Mouse (Mus musculus) right cerebral cortex, postnatal 4 days (tissue): Measurements from ENCODE around the gene Xrcc1.
"Not testable (repeated sequence)": the region's sequence is repeated elsewhere in the genome, so short reads cannot be mapped to it uniquely, and the experiment has no call there.

Source experiments
- DNase-seq: peaks from one replicate; pipeline ENCODE4 v3.0.0-alpha.2; 2022

The Xrcc1 gene

GRCm38 (mm10) chr7:24608017-24608416 lies 61.9 kb downstream of the Xrcc1 start:
- DNase-seq, result no peak

- no peak for DNase-seq
Measured at GRCm38 (mm10) chr7:24608561-24608960, 62.5 kb downstream of the Xrcc1 start.

- DNase-seq, result no peak
Measured at GRCm38 (mm10) chr7:24610144-24610878, 64.2 kb downstream of the Xrcc1 start, which contains the start of gene Phldb3. Gene Phldb3, plus strand, starts transcription at chr7:24610763.

GRCm38 (mm10) chr7:24610879-24611494 lies 64.9 kb downstream of the Xrcc1 start:
- peak; percentile 49 for DNase-seq

GRCm38 (mm10) chr7:24611709-24612108 lies 65.6 kb downstream of the Xrcc1 start:
- no peak for DNase-seq

GRCm38 (mm10) chr7:24612308-24612910 lies 66.3 kb downstream of the Xrcc1 start:
- no peak for DNase-seq

- DNase-seq, result no peak
Measured at GRCm38 (mm10) chr7:24614816-24615215, 68.7 kb downstream of the Xrcc1 start.

GRCm38 (mm10) chr7:24617763-24618162 lies 71.7 kb downstream of the Xrcc1 start:
- DNase-seq, result no peak

- not testable (repeated sequence) for DNase-seq
Measured at GRCm38 (mm10) chr7:24618374-24618773, 72.3 kb downstream of the Xrcc1 start.

GRCm38 (mm10) chr7:24619671-24620397 lies 73.7 kb downstream of the Xrcc1 start:
- DNase-seq, result no peak

- DNase-seq, result no peak
Measured at GRCm38 (mm10) chr7:24621193-24621592, 75.1 kb downstream of the Xrcc1 start.

- DNase-seq, result no peak
Measured at GRCm38 (mm10) chr7:24622967-24623366, 76.9 kb downstream of the Xrcc1 start.
